Mouse (Mus musculus): ENCODE measurements around the gene Gpr4. TPM values are rescaled to one million over a fixed set of nuclear protein-coding genes. Genes with fewer than 3 reads are reported as not detected.

Gpr4 gene
- total RNA-seq, 1 experiment from 2014 or later: not detected

DNA sequence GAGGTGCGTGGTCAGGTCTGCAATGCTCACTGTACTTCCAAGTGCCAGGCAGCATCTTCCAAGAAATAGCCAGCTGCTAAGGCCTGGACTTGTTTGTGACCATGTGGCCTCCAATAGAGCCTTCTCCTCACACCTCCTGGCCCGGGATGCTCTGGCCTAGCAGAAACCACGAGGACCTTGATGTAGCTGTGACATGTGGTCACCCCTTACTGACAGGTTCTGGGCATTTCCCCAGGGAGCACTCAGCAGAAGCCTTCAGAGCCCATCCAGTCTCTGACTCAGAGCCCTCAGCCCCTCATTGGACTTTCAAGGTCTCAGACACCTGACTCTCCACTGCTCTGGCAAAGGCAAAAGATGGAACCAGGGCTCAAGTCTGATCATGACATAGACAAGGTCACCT is 32.7 kb downstream of the Gpr4 start:
- ATAC-seq (ENCODE audit: extremely low read depth, insufficient number of reproducible peaks, low FRiP score, poor library complexity, severe bottlenecking): no peak

DNA sequence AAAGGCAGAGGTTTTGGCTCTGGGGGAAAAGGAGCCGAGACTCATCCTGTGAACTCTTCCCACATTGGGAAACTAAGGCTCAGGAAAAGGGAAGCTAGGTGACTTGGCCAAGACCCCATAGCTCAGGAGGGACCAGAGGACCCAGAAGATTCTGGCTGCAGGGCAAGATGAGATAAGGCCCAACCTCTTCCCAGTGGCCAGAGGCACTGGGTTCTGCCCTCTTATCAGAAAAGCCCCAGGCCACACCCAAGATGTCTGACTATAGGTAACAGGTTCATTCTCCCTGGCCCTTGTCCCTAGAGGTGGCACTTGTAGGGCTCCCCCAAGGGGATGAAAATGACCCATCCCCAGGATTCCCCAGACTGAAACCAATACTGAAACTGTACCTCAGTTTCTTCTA is 34.5 kb downstream of the Gpr4 start:
- no peak for ATAC-seq (ENCODE audit: extremely low read depth, insufficient number of reproducible peaks, low FRiP score, poor library complexity, severe bottlenecking)

DNA sequence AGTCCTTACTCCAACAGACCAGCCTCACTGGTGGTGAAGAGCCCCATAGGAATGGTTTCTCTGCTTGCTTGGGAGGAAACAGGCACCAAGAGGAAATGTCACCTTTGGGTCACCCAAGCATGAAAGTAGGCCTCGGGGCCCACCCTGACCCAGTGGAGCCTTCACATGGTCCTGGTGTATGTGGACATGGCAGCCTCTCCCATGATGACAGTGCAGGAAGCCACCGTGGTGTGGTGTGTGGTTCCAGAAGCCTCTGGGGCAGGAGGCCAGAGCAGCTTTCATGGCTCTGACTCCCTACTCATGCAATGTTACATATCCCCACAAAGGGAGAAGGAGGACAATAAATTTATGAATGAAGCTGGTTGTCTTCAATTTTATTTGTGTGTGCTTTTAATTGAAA is 35.2 kb downstream of the Gpr4 start:
- no peak for ATAC-seq (ENCODE audit: extremely low read depth, insufficient number of reproducible peaks, low FRiP score, poor library complexity, severe bottlenecking)

DNA sequence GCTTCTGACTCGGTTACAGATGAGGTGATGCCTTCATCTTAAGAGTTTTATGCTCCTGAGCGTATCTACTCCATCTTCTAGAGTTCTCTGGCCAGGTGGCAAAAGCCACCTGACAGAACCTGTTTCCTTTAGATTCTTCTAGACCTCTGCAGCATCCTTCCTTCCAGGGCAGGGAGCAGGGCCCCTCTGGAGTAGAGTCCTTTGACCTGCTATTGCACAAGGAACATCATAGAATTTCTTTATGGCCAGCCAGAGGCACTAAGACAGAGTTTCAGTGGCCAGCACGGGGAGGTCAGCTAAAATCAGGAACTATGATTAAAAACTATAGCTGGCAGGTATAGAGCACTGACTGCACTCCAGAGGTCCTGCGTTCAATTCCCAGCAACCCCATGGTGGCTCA is 39.7 kb downstream of the Gpr4 start:
- ATAC-seq (ENCODE audit: extremely low read depth, insufficient number of reproducible peaks, low FRiP score, poor library complexity, severe bottlenecking): no peak

DNA sequence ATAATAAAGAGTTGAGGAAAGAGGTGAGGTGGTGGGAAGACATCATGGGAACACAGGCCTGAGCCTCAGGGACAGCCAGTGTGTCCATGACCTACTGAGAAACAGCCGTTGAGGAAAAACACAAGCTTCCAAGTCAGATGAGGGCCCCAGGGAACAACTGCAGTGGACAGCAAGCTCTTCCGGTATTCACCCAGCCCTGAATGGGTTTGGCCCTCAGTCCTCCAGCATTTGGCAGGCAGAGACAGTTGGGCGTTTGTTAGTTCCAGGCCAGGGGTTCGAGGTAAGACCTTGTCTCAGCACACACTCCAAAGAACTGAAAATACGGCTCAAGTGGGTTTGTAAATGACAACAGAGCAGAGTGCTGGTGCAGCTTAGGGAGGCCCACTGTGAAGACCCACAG is 41.1 kb downstream of the Gpr4 start:
- ATAC-seq (ENCODE audit: extremely low read depth, insufficient number of reproducible peaks, low FRiP score, poor library complexity, severe bottlenecking): no peak

DNA sequence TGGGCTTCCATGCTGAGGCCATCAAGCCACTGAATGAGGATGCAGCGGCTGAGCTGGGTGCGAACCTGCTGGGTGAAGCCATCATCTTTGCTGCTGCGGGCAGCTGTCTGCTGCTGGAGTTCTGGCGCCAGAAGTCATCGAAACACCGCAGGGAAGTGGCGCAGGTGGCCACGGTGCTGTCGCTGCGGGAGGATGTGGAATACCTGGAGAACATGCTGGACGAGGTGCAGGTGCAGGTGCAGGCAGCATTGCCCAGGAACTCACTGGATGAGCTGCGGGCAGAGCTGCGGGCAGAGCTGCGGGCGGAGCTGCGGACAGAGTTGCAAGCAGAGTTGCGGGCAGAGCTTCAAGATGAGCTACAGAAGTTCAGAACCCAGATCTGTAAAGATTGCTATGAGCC is 43.1 kb downstream of the Gpr4 start:
- ATAC-seq (ENCODE audit: extremely low read depth, insufficient number of reproducible peaks, low FRiP score, poor library complexity, severe bottlenecking): no peak

DNA sequence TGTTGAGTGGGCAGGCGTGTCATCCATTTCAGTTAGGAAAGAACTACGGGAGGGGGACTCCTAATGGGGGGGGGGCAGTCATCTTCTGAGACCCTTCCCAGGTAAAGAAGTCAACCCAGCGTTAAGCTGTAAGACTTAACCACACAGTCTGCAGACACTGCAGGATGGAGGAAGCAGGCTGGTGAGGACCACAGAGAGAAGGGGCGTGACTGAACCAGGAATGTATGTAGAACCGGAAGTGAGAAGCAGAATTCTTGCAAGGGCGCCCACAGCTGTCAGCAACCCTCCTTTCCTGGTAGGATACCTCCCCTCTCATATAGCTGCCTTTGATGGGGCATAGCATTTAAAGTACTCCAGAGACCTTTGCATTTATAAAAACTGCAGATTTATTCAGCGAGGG is 44.2 kb downstream of the Gpr4 start:
- no peak for ATAC-seq (ENCODE audit: extremely low read depth, insufficient number of reproducible peaks, low FRiP score, poor library complexity, severe bottlenecking)

DNA sequence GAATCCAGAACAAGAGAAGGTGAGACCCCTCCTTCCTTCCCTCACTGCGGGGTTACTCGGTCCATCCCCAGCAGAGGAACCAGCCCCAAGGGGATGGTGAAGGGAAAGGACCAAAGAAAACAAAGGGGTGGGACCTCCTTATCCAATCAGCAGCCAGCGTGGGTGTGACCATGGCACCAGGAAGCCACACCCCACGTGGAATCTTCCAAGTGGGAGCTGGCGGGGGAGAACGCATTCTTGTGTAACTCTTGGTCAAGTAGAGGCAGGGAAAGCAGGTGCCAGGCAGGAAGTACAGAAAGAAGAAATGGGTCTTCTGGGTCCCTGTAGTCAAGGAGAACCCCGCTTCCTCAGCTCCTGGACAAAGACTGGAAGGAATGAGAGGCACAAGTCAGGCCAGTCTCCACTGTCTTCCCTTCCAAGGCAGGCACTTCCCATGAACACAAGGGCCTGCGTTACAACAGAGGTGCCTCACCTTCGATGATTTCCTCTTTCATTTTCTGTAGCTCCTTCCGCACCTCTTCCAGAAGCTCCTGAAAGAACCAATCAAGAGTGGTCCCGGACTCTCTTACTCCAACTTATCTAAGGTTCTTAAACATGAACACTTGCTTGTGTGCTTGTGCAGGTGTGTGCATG is 45.2 kb downstream of the Gpr4 start:
- ATAC-seq (ENCODE audit: extremely low read depth, insufficient number of reproducible peaks, low FRiP score, poor library complexity, severe bottlenecking): peak; percentile 43; the same call in 1 of the 2 replicates

DNA sequence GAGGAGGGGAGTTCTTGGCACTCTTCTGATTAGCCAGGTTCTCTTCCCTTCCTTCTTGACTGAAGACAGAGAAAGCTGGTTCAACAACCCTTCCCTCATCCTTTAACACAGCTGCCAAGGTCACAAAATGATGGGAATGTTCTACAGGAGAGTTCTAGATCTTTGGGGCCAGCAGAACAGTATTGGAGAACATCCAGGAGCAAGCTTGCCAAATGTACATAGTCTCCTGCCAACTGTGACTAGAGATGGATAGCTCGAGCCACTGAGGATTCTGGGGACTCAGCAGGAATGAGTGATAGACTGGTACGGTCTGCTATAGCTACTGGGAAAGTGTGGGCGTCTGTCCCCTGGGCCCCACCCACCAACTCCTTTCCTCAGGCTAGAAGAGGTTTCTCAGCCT is 46.0 kb downstream of the Gpr4 start:
- ATAC-seq (ENCODE audit: extremely low read depth, insufficient number of reproducible peaks, low FRiP score, poor library complexity, severe bottlenecking): no peak

DNA sequence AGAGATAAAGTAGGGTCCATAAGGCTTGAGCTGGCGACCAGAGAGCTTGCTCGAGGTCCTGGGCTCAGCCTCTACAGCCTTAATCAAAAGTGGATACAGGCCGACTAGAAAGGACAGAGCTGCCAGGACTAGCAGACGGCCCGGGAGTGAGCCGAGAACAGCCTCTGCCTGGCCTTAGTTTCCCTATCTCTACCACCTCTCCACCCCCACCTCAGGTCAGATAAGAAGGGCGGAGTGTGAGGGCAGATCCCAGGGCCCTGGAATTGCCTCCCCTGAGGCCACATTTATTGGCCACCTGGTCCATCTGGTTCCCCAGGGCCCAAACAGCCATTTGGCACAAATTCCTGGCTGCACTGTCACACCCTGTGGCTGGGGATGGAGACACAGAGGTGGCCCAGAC is 52.8 kb downstream of the Gpr4 start:
- no peak for ATAC-seq (ENCODE audit: extremely low read depth, insufficient number of reproducible peaks, low FRiP score, poor library complexity, severe bottlenecking)

DNA sequence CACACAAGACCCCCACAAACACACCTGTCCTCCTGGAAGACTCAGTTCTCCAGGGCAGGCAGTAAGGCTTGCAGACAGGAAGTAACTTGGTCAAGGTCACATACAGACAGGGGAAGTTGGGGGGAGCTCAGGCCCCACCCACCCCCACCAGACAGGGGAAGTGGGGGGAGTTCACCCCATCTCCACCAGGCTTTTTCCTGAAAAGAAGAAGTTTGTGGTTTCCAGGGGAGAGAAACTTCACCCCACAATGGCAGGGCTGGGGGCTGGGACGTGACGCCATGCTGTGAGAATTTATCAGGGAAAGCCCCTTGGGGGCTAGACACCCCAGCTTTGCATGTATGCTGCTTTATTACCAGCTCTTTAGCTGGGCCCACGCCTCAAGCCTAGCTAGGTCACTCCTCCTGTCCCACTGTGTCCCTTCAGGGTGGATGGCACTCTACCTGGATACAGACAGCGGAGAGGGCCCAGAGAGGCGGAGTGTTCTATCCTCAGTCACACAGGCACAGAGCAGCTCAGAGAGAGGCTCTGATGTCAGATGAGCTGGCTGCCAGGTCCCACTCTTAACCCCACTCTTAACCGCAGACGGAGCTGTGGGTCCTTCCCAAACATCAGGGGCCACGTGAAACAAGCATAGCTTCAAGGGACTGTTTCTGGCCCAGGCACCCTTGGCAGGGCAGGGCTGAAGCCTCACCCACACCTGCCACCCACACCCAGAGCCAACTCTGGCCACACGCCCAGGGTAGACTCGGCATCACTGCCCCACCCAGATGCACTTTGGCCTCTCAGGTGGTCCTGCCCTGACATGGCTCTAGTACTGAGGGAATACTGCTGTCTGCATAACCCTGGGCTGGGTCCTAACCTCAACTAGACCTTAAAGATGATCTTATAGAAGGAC is 53.8 kb downstream of the Gpr4 start:
- peak; percentile 79 for ATAC-seq (ENCODE audit: extremely low read depth, insufficient number of reproducible peaks, low FRiP score, poor library complexity, severe bottlenecking)

DNA sequence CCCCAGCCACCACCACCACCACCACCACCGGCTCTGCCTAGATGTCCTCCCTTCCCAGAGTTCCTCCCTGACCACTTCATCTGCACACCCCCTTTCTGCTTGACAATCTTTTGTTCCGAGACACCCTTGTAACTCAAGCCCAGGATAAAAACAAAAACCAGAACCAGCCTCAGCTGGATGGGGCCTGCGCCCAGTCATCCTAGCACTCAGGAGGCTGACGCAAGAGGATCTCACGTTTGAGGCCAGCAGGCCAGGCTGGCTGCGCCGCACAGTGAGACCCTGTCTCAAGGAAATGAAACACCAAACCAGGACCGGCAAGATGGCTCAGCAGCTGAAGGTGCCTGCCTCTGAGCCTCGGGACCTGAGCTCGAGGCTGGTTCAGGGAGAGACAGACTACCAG is 54.7 kb downstream of the Gpr4 start:
- ATAC-seq (ENCODE audit: extremely low read depth, insufficient number of reproducible peaks, low FRiP score, poor library complexity, severe bottlenecking): no peak

DNA sequence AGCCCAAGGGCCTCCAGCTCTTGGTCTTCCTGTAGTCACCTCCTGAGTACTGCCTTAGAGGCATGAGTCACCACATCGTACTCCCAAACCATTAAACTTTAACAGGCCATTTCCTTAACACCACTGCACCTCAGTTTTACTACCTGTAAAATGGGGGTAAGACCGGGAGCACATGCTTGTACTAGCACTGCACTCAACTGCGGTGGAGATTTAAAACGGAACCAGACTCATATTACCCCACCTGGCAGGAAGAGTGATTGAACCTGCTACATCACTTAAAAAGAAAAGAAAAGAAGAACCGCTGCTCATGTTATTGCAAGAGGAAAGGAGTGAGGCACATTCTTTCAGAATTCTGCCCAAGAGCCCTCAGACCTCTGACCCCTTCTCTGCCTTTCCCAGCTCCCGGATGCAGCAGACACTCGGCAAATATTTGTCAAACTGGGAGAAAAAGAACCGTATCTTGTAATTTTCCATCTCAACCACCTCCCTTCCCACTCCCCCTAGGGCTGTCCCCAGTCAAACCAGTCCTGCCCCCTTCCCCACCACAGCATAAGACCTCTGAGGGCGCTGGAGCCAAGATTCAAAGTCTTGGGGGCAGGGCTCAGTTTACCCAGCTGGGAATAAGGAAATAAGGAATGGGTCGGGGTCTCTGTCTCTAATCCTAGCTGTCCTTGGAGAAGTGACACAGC is 56.8 kb downstream of the Gpr4 start:
- ATAC-seq (ENCODE audit: extremely low read depth, insufficient number of reproducible peaks, low FRiP score, poor library complexity, severe bottlenecking): no peak

DNA sequence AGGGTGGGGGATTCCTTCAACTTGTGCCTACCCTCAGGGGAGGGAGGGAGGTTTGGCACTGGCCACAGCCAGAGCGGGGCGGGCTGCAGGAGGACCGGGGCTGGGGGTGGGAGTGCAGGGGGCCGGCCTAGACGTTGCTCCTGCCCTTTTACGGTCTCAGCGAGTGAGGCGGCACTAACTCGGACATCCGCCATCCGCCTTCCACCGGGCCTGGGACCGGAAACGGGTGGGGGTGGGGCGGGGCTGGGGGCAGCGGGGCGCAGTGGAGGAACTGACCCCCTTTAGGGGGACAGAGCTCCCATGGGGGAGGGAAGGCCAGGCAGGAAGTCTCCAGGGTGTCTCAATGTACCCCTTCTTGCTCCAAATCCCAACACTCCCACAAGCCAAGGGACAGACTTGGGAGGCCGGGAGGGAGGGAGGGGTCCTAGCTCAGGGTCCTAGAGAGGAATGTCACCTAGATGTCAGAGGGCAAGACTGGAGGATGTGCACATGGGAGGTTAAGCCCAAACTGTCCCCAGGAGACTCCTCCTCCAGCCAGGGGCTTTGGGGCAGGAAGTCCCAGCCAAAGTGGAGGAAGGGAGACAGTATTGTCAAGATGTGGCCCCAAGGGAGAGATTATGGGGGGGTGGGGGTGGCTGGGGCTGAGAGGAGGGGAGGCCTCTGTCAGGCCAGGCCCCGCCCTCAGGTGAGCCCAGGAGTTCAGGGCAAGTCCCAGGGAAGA is 57.5 kb downstream of the Gpr4 start:
- ATAC-seq (ENCODE audit: extremely low read depth, insufficient number of reproducible peaks, low FRiP score, poor library complexity, severe bottlenecking): no peak

DNA sequence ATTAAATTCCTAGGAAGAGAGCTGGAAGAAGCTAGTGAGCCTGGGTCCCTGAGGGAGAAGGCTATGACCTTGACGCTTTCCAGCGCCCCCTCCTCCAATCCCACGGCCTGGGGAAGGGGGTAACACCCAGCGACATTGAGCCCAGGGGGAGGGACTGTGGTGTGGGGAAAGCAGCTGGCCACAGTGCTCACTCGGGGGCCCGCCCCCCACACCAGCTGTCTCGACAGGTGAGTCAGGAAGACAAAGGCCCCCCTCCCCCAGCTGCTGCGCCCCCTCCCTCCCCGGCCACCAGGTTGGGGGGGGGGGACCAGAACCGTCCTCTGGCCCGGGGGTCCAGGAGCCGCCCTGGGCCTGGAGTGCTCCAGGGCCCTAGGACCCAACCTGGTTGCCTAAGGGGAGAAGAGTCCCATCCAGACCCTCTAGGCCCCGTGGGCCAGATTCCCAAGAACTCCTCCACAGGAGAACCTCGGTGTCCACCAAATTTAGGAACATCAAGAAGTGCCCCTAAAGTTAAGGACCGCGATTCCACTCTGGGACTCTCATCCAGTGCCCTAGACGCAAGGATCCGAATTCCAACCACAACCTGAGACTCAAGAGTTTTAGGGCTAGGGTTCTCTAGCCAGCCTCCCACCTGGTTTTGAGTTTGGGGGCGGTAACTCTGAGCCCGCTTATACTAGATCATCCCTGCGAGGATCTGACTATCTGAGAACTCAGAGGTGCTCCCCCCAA is 58.3 kb downstream of the Gpr4 start:
- no peak for ATAC-seq (ENCODE audit: extremely low read depth, insufficient number of reproducible peaks, low FRiP score, poor library complexity, severe bottlenecking)

DNA sequence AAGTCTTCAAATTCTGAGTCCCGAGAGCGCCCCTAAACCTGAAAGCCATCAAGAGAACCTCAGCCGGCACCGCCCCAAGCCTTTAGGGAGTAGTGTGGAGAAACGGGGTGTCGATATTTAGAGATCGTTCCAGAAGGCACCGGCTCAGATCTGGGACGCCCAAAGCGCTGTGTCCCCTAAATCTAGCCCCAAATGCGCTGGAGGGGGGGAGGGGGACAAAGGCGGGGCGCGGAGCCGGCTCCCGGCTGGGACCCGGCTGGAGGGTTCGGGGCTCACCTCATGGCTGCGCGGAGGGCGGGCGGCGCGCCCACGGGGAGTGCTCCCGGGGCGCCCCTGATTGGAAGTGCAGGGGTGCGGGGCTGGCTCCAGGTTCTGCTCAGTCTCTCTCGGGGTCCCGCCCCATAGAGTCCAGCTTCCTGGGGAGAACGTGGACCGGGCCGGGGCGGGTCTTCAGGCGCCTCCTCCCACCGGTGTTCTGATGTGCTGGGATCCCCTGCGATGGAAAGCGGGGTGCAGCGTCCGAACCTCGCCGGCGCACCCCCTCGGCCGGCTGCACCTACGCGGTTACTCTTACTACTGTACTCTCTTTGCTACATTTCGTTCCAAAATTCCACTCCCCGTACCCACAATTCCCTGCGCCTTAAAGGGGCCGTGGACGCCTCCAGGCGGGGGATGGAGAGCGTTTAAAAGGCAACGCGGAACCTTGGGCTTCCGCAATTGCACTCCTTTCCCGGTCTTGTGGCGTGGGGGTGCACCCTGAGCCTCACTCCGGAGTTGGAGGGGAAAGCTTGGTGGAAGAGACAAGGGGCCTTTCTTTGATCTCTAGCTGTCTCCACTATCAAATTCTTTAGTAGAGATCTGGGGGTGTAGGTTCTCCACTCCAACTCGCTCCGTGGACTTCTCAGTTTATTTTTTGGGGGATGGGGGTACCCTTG is 59.2 kb downstream of the Gpr4 start, which contains the start of gene Vasp:
Vasp (minus strand) TSS at position 580 of the 935 bp plus-strand sequence.
- ATAC-seq (ENCODE audit: extremely low read depth, insufficient number of reproducible peaks, low FRiP score, poor library complexity, severe bottlenecking): peak; percentile 53

DNA sequence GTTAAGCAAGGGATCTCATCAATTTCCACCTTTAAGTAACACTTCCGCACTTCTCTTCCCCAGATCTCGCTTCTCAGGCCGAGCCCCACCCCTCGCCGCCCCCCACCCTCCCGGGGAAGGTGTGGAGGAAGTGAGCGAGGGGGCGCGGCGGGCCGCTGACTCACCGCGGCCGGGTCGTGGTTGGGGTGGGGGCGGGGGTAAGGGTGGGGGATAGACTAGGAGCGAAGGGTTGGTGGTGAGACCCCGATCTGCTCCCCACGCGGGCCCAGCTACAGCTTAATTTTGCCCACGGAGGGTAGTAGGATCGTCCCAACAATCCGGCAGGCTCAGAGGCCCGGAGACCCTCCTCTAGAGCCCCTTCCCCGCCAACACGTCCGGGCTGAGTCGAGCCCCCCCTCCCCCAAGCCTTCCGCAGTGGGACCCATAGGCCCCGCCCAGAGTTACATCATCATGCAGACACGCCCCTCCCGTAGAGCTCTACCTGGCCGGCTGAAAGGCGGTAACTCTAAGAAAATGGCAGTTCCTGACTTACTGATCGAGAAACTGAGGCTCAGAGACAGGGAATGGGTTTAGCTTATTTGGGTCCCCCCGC is 59.9 kb downstream of the Gpr4 start:
- peak; percentile 59 for ATAC-seq (ENCODE audit: extremely low read depth, insufficient number of reproducible peaks, low FRiP score, poor library complexity, severe bottlenecking)

Measured in neutrophil, adult 5-6 weeks (primary cell).